In the genomic region with DNA sequence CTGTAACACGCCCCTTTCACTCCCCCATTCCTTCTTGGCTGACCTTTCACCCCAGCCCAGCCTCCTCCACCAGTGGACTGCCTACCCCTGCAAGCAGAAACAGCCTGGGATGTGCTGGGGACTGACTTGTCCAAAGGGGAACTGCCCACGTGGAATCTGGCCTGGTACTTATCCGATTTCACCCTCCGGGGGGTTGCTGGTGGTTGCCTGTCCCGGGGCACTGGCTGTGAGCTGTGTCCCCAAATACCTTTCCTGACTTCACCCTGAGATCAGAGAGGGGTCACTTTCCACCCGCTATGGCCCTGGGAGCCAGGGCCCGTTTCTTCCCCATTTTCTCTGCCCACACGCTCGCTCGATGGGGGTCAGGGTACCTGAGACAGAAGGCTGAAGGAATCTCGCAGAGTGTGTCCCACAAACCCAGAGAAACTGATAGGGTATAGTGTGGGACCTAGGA, we compare ENCODE assay signal across 9 mouse cellular contexts. TPM values are rescaled to one million over a fixed set of nuclear protein-coding genes. Genes with fewer than 3 reads are reported as not detected.
DNase-seq lines count a peak whose midpoint lies in the region; ATAC-seq lines count a peak whose summit lies in the region.
"Had no signal": no experiment of that assay in that cellular context is flagged by ENCODE, and none has a peak within 500 bp of the region (broad histone marks: within the 10 kb centered on the region; RNA-seq: fewer than 3 reads in every experiment).

No protein-coding gene starts in this region.

- H3K27ac ChIP-seq in heart, embryonic 15.5 days, result no peak overlapping the region
- H3K27ac ChIP-seq in embryonic facial prominence, embryonic 10.5 days (replicated peaks), result no peak overlapping the region
- H3K27ac ChIP-seq in liver, embryonic 13.5 days, result no peak overlapping the region
- H3K27ac ChIP-seq: limb, embryonic 12.5 days had no signal

- 60% methylated on average over 11 of the region's 11 CpGs for WGBS in heart, embryonic 15.5 days
- 45% methylated on average over 11 of the region's 11 CpGs for WGBS in embryonic facial prominence, embryonic 10.5 days
- 48% methylated on average over 11 of the region's 11 CpGs for WGBS in liver, embryonic 13.5 days (ENCODE audit: insufficient replicate concordance)

- peaks cover 55% of the 10 kb centered on the region for H3K27me3 ChIP-seq in heart, embryonic 15.5 days
- H3K27me3 ChIP-seq in megakaryocyte, embryonic 14.5 days (replicated peaks), result peaks cover 44% of the 10 kb centered on the region
- H3K27me3 ChIP-seq in embryonic facial prominence, embryonic 10.5 days (replicated peaks; ENCODE audit: low read depth, poor library complexity, severe bottlenecking), result peaks cover 81% of the 10 kb centered on the region
- H3K27me3 ChIP-seq in liver, embryonic 13.5 days, result peaks cover 67% of the 10 kb centered on the region

- intact Hi-C loops in heart, postnatal 10 days (cut with DNase I), result no loop called here

- H3K4me2 ChIP-seq in heart, embryonic 15.5 days, result peak overlapping the region; percentile 69; the same call in 1 of the 2 replicates
- peak overlapping the region; percentile 66 for H3K4me2 ChIP-seq in liver, embryonic 13.5 days

- DNase-seq in heart, postnatal 10 days, result no peak
- DNase-seq in embryonic facial prominence, embryonic 10.5 days (ENCODE audit: low spot score), result no peak
- DNase-seq in liver, embryonic 13.5 days, result no peak
- DNase-seq in cerebellum, adult 11-12 months, result no peak
- DNase-seq in right cerebral cortex, adult 2 months (ENCODE audit: low spot score in 2 of 2), result no peak

- no peak for ATAC-seq in heart, embryonic 15.5 days (replicated peaks; ENCODE audit: insufficient number of reproducible peaks, insufficient read depth, low FRiP score, low read depth)
- ATAC-seq in megakaryocyte, adult 5-6 weeks (ENCODE audit: poor library complexity, severe bottlenecking), result no peak
- ATAC-seq in liver, embryonic 13.5 days (ENCODE audit: low read depth), result no peak

- peaks cover 24% of the 10 kb centered on the region for H3K4me1 ChIP-seq in heart, embryonic 15.5 days (replicated peaks)
- peaks cover 56% of the 10 kb centered on the region for H3K4me1 ChIP-seq in megakaryocyte, embryonic 14.5 days
- H3K4me1 ChIP-seq in embryonic facial prominence, embryonic 10.5 days, result peaks cover 33% of the 10 kb centered on the region
- H3K4me1 ChIP-seq in liver, embryonic 13.5 days (replicated peaks), result peaks cover 46% of the 10 kb centered on the region

- H3K9me3 ChIP-seq in heart, embryonic 15.5 days (replicated peaks), result no peaks in the 10 kb centered on the region
- H3K9me3 ChIP-seq in megakaryocyte, embryonic 14.5 days, result no peaks in the 10 kb centered on the region
- no peaks in the 10 kb centered on the region for H3K9me3 ChIP-seq in embryonic facial prominence, embryonic 10.5 days
- no peaks in the 10 kb centered on the region for H3K9me3 ChIP-seq in liver, embryonic 13.5 days (replicated peaks)
- H3K9me3 ChIP-seq: limb, embryonic 12.5 days had no signal

- no peaks in the 10 kb centered on the region for H3K36me3 ChIP-seq in heart, embryonic 15.5 days
- no peaks in the 10 kb centered on the region for H3K36me3 ChIP-seq in megakaryocyte, embryonic 14.5 days (replicated peaks; ENCODE audit: low read length)
- H3K36me3 ChIP-seq in embryonic facial prominence, embryonic 10.5 days (replicated peaks), result no peaks in the 10 kb centered on the region
- H3K36me3 ChIP-seq in liver, embryonic 13.5 days, result no peaks in the 10 kb centered on the region
- H3K36me3 ChIP-seq: limb, embryonic 12.5 days had no signal

- H3K4me3 ChIP-seq in heart, embryonic 15.5 days, result no peak overlapping the region
- peak overlapping the region; percentile 92 for H3K4me3 ChIP-seq in megakaryocyte, embryonic 14.5 days (replicated peaks)
- H3K4me3 ChIP-seq in embryonic facial prominence, embryonic 10.5 days, result peak overlapping the region; percentile 56; the same call in 1 of the 2 replicates
- H3K4me3 ChIP-seq in liver, embryonic 13.5 days (replicated peaks), result peak overlapping the region; percentile 41; the same call in 1 of the 2 replicates

- H3K9ac ChIP-seq in heart, embryonic 15.5 days, result no peak overlapping the region
- H3K9ac ChIP-seq in liver, embryonic 13.5 days, result no peak overlapping the region
- H3K9ac ChIP-seq: limb, embryonic 12.5 days had no signal

RNA-seq across cellular contexts. Expression of gene Padi2, which starts 0.7 kb away (rescaled TPM):
- polyA plus RNA-seq in heart, embryonic 15.5 days (2015; fragmentation: Nextera tagmentation; extraction: Ambion mirVana), result 1.2 and 3.1 TPM in 2 replicates
- total RNA-seq in heart, postnatal 10 days (2021), result 1 to 10 TPM in 1 of 2 experiments, under 1 TPM in 1; 0.65 to 1.1 TPM
- polyA plus RNA-seq in megakaryocyte, embryonic 14.5 days (2012; ENCODE audit: insufficient read depth, low replicate concordance), result 3.3 and 3.8 TPM in 2 replicates
- 53.2 and 54.0 TPM in 2 replicates for total RNA-seq in megakaryocyte, adult 5-6 weeks (2015)
- total RNA-seq in megakaryocyte, adult 5-6 weeks (2017), result 53.5 and 56.7 TPM in 2 replicates
- 0.97 and 1.6 TPM in 2 replicates for polyA plus RNA-seq in embryonic facial prominence, embryonic 10.5 days (2016; fragmentation: Nextera tagmentation; extraction: Ambion mirVana)
- 1.9 and 2.4 TPM in 2 replicates for polyA plus RNA-seq in liver, embryonic 13.5 days (2015; fragmentation: Nextera tagmentation; extraction: Ambion mirVana)

RNA-seq across cellular contexts. Expression of gene Sdhb, which starts 54.1 kb away (rescaled TPM):
- 812 and 965 TPM in 2 replicates for polyA plus RNA-seq in heart, embryonic 15.5 days (2015; fragmentation: Nextera tagmentation; extraction: Ambion mirVana)
- 100 to 1,000 TPM; 725 to 746 TPM for total RNA-seq in heart, postnatal 10 days (2021)
- polyA plus RNA-seq in megakaryocyte, embryonic 14.5 days (2012; ENCODE audit: insufficient read depth, low replicate concordance), result 129 and 181 TPM in 2 replicates
- total RNA-seq in megakaryocyte, adult 5-6 weeks (2015), result 182 and 183 TPM in 2 replicates
- total RNA-seq in megakaryocyte, adult 5-6 weeks (2017), result 110 and 120 TPM in 2 replicates
- 432 and 438 TPM in 2 replicates for polyA plus RNA-seq in embryonic facial prominence, embryonic 10.5 days (2016; fragmentation: Nextera tagmentation; extraction: Ambion mirVana)
- polyA plus RNA-seq in liver, embryonic 13.5 days (2015; fragmentation: Nextera tagmentation; extraction: Ambion mirVana), result 242 TPM in 2 replicates
